Mouse (Mus musculus) lung, postnatal 10 days (tissue): ENCODE data around the gene Ctns.

Source experiments
- DNase-seq: peaks from one replicate; pipeline ENCODE4 v3.0.0; 2021

The Ctns gene

DNA sequence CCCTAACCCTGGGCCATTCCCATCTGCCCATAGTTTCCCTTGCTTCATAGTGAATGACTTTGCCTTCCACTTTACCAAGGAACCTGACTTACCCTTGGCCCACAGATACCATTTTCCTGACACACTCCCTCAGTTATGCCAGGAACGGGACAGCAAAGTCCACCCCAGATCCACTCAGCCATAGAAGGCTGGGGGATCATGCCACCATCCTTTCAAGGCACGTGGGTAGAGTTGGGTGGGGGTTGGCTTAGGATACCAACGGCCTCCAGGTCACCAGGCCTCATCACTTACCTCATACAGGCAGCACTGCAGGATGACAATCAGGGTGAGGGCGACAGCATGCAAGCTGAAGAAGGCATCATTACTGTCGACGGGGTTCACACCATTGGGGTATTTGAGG is 11.6 kb downstream of the Ctns start:
- DNase-seq, result no peak

DNA sequence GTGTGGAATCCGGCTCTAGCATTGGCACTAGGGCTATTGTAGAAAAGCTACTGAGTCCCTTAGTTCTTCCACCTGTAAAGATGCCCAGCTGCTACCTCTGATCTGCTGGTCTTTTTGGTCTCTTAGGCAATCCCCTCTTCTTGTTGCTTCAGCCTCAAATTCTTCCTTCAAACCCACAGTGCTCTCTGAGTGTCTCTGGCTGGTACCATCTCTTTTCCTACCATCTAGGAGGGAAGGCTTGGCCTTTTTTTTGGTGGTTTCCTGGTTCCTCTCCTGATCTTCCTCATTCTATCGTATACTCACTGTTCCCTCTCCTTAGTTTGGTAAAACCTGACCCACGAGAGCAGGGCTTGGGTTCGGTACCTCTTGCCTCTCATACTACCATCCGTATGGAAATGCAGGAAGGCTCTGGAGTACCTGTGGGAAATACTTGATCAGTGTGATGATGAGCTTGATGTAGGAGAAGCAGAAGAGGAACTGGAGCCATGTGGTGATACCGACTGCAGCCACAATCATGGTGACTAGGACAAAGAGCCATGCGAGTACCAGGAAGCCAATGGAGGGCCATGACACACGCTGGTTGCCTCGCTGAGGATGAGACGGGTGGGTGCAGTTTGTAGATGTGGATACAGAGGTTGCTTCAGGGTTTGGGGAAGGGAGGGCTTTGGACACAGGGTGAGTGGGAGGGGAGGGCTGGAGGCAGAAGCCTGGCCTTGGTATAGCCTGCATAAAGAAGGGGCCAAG is 12.8 kb downstream of the Ctns start:
- no peak for DNase-seq

DNA sequence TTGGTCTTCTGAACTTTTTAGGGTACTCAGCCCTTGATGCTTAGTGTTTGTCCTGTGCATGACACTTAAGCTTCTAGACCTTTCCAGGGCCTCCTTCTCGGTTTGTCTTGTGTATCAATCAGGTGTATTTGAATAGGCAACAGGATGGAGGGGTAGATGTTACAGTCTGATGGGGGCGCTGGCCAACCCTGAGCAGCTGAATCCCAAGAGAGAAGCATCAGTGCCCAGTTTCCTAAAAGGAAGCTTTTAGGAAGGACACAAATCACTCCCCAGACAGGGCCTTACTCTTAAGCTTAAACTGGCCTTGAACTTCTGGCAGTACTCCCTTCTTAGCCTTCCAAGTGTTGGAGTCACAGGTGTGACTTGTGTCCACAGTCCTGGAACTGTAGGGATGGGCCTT is 20.9 kb downstream of the Ctns start:
- DNase-seq, result no peak

DNA sequence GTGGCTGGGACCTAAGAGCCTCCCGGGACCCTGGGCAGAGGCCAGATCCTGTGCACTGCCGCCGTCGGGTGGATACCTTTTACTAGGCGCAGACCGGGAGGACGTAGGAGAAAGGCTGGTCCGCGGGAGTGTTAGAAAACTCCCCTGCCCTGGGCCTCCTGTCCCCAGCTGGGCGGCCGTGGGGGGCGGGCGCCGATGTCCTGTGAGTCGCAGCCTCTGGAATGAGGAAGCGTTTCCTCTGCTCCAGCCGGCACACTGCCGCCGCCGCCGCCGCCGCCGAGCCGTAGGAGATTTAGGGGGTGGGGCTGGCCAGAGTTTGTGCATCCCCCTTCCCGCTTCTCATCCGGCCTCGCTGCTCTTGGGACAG is 21.4 kb downstream of the Ctns start:
- peak; percentile 94 for DNase-seq

DNA sequence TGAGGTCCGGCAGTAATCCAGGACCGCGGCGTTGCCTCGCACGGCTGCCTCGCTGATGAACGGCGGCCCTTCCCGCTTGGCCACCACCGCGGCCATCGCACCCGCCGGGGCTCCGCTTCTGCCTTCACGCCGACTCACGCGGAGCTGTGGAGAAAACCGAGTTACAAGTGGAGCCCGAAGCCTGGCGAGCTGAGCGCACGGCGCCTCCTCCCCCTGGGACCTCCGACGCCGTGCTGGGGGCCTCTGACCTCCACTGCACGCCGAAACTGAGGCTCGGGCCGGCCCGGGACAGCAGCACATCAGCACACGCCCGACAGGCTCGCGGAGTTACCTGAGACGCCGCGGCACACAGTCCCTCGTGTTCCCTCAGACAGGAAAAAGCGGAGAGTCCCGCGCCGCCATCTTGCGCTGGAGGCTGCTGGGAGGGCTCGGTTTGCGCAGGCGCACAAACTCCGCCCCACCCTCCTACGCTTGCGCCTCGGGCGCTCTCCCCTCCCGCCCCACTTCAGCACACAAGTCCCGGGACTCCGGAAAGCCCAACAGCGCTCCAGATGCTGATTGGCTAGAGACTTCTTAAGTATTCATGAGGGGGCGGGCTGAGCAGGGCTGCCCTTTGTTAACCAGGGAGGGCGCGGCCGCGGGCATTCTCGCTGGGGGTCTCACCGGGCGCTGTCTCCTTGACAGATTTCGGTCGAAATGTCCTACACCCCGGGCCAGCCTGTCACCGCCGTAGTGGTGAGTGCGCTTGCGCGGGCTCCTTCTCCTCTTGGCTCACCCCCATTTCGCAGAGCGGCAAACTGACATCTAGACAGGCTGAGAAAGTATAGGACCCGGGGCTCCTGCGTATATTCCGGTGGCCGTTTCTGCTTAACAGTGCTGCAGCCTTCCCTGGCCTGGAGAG is 22.0 kb downstream of the Ctns start, which contains the start of the genes Emc6 and Tax1bp3:
Gene Emc6, minus strand, starts transcription at position 430 of the 901 bp plus-strand sequence.
Gene Tax1bp3, plus strand, starts transcription at position 476 of the 901 bp plus-strand sequence.
- peak; percentile 98 for DNase-seq

DNA sequence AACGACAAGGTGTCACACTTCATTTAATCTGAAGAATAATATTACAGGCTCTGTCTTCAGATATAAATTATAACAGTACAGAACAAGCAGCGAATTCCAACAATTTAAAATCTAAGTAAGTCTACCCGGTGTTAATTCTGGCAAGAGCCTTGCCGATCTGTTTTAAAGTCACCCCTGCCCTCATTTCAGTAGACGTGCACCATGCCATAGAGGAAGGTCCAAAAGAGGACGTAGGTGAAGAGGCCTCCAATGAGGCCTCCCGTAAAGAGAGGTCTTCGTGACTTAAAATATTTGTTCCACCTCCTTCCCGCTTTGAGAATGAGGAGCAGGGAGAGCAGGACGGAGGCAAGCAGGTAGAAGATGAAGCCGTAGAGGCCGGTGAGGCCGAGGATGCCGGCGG is 22.7 kb downstream of the Ctns start:
- DNase-seq, result no peak

DNA sequence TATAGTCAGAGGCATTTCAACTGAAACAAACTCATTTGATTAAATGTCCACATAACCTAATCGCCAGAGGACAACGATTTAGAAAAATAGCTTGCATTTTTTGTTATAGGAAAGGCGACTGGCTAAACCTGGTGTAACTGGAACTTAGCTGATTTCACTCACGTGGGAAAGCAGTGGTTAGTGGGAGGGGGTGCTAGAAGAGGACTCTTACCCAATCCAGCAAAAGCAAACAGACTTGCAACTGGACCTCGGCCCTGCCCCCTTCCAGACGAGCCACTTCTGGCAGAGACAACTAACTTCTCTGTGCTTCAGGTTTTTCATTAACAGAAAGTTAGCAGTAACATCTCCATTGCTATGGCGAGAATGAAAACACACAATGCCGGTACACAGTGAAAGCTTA is 23.2 kb downstream of the Ctns start:
- DNase-seq, result peak; percentile 79

DNA sequence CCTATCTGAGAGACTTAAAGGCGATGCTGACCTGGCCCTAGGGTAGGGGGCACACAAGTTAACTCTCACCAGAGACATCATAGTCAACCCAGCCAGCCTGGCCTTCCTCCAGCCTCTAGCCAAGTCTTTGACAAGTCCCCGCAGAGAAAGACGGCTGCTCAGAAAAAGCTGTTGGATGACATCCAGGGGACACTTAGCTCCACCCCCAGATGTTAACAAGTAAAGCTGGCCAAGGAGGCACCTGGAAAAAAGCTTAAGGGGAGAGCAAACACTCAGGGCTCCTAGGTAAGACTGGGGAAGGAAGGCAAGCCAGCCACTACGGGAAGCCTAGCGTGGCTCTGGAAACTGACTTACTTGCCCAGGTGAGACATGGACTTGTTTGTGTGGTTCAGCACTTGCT is 26.7 kb downstream of the Ctns start:
- DNase-seq, result peak; percentile 89

DNA sequence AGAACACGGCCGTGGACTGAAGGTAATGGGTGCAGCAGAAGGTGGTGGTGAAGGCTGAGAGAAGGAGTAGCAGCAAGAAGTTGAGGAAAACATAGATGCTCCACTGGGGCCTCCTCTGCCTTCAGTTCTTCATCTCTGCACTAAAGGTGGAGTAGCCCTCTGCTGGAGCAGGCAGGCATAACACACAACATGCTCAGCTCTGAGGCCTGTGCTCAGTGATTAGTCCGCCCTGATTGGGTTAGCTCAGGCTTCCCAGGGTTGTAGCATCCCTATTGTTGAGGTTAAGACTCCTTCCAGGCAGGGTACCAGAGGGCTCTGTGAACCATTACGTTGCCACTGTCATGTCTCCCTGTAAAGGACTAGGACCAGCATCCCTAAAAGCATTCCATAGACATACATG is 29.6 kb downstream of the Ctns start:
- peak; percentile 76 for DNase-seq

DNA sequence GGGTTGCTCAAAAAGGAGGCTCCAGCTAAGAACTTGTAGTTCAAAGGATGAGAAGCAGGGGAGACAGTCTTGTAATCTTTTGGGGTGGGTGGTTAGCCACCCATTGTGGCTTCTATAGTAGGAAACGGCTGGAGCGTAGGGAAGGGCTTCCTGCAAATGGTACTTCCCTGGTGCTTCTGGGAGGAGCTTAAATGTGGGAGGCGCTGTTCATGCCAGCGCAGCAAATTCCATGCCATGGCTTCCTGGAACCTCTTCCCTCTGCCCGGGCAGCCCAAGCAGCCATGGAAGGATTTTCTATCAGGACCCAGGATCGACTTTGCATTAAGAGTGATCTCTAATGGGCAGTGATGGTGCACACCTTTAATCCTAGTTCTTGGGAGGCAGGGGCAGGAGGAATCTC is 30.3 kb downstream of the Ctns start:
- DNase-seq, result no peak

DNA sequence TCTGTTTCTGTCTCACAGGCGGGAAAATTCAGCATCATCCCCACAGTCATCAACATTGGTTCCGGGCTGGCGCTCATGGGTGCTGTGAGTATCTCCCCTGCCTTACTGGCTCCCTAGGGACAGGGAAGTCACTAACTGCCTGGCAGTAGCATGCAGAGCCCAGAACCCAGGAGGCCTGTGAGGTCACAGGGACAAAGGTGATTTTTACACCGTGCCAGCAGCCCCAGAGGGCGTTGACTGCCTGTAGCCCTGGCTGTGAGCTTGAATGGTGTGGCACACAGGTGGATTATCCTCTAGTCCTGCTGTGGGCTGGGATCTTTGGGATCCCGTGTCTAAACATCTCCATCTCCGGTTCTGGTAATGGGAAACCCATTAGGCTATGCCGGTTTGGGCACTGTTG is 30.8 kb downstream of the Ctns start:
- no peak for DNase-seq

DNA sequence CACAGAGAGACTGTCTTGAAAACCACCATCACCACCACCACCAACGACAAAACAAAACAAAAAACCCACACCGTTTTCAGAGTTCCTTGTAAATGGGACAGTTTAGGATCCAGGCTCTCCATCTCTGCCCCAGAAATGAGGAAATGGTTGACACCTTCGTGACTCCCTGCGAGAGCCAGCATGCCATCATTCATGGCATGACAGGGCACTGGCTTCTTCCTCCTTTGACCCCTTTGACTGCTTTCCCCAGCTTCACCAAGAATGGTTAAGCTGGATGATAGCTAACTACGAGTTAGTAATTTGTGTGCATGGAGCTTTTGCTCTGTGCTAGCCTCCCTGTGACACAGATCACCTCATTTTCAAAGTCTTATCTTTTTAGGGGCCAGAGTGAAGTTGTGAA is 36.6 kb downstream of the Ctns start:
- no peak for DNase-seq

DNA sequence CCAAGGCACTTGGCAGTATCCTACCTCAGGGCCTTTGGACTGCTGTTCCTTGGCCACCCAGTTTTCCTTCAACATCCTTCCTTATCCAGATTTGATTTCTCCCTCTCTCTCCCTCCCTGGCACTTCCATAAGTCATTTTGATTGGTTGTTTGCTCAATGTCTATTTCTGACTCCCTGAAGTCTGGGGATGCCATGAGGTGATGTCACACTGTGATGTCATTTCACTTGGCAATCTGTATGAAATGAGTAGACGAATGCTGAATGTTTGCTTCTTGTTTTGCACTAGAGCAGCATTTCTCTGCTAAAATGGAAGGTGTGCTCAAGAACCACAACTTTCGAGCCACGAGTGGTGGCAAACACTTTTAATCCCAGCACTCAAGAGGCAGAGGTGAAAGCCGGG is 37.2 kb downstream of the Ctns start:
- DNase-seq, result no peak

DNA sequence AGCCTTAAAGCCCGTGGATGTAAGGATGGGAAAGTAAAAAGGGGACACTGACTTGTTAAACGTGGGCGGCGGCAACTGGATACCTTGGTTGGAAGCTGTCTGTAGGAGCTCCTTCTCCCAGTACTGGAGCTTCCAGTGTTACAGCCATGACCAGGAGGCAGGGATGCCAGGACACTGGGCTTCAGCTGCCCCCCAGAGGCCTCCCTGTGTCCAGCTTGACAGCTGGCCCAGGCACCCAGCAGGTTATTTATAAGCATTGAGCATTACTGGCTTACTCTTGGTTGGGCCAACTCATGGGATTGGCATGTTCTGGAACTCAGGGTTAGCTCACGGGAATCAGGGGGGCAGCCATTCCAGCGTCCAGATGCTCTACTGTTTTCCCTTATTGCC is 38.0 kb downstream of the Ctns start:
- DNase-seq, result peak; percentile 58

DNA sequence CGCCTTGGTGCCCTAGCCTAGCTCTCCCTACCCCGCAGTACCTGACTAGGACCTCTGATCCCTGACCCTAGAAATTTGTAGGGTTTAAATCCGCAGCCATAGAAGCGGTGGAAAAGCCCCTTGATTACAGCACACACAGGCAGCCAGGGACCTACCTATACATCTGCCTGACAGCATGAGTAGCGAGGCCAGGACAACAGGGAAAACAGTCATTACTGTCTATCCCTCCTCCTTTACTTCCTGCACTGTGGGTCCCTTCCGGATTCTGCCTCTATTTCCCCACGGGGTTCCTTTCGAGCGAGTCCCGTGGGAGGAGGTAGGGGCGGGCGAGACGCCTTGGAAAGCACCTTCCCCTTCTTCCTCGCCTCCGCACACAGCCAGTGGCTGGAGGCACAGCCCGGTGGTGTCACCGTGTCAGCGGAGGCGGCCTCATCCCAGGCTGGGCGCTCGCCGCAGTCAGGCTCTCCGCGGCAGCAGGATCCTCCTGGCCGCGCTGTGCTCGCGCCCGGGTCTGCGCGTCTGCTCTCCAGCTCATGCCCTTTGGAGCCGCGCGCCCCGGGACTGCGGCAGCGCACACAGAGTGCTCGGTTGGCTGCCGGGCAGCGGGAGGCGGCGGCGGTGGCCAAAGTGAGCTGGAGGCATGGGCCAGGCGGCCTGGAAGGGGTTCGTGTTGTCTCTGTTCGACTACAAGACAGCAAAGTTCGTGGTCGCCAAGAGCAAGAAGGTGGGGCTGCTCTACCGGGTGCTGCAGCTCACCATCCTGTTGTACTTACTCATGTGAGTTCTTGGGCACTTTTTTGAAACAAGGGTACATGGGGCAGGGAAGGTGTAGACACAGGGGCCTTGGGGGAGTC is 38.7 kb downstream of the Ctns start, which contains the start of gene P2rx5:
Gene P2rx5, plus strand, starts transcription at position 465 of the 854 bp plus-strand sequence.
- peak; percentile 42 for DNase-seq

DNA sequence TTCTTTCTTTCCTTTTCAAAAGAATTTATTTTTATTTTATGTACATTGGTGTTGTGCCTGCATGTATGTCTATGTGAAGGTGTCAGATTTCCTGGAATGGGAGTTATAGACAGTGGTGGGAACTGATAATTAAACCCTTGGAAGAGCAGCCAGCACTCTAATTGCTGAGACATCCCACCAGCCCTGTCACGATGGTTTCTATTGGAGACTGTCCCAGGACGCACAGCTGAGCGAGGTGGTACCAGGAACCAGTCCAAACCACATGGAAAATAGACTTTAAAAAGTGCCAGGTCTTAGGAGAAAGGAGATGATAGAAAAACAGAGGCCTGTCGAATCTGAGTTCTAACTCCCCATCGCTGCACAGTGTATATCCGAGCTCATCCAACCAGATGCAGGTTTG is 43.8 kb downstream of the Ctns start:
- DNase-seq, result no peak

DNA sequence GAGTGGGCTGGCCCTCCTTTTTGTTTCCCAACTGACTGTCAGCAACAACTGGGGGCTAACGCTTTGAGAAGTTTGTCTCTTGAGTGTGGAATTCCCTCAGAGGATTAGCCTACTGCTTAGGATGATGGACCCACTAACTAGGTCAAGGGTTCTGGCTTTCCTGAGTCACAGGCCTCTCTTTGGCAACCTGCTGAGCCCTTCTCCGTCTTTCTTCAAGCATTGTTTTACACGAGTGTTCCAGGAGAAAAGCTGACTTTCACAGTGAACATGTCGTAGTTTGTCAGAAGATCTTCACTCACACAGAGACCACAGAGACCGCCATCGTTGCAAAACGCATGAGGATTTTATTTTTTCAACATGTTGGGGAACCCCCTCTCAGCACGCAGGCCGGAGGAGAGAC is 50.6 kb downstream of the Ctns start:
- DNase-seq, result no peak

DNA sequence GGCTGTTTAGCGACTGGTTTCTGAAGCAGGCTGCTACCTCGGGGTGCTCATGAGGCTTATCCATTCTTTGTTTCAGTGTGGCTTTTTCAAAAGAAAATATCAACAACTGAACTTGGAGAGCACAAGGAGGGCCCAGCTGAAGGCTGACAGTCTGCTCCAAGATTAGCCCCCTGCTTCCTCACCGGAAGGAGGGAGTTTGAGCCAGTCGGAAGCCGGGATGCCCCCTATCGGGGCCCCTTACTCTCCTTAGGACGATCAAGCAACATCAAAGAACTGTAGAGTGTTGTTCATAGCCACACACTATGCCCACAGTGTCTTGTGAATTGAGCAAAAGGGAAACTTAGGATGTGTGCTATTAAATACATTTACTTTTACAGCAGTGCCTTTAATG is 51.9 kb downstream of the Ctns start:
- no peak for DNase-seq

DNA sequence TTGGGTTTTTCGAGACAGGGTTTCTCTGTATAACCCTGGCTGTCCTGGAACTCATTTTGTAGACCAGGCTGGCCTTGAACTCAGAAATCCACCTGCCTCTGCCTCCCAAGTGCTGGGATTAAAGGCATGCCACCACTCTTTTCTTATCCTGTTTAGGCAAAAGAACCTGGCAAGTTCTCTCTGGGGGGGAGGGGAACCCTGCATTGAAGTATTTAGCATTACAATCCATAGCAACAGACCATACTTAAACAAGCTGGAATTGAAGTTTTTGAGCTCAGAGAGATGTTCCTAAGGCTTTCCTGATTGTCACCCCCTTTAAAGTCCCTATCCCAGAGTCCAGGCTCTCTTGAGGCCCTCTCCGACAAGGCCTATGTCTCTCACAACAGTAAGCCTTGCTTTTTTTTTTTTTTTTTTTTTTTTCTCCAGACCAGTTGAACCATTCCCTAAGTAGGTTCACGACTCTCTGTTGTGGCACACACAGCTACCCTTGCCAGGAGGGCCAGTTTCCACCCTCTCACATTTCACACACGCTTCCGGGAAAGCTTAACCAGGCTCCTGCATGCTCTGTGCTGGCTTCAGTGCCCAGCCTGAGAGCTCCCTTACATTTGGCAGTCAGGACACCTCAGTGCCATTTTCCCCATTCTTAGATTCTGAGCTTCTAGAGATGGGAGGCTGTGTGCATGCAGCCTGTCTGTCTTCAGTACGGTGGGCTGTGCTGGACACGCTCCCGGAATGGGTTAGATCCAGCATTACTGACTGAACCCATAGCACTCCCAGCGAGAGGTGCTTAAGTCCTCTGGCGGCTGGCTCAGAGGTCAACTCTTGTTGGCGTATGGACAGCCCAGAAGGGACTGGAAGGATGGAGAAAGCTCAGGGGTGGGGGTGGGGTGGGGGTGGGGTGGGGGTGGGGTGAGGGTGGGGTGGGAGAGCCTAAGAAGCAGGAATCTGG is 52.5 kb downstream of the Ctns start:
- DNase-seq, result no peak

DNA sequence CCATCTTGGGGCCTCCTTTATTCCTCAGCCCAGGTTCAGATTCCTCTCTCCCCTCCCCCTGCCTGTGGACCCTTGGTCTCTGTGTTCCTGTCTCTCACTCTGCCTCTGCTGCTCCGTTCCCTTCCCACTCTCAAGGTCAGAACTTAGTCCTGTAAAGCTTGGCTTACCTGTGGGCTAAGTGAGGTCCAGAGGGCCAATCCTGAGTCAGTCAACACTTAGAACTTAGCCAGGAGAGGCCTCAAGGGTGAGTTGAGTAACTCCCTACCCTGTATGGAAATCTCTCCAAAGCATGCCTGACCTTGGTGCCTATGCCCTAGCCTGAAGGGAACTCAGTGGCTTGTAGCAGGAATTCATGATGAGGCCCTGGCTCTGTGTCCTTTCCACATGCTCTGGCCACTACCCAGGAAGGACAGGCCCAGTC is 54.6 kb downstream of the Ctns start:
- peak; percentile 42 for DNase-seq

DNA sequence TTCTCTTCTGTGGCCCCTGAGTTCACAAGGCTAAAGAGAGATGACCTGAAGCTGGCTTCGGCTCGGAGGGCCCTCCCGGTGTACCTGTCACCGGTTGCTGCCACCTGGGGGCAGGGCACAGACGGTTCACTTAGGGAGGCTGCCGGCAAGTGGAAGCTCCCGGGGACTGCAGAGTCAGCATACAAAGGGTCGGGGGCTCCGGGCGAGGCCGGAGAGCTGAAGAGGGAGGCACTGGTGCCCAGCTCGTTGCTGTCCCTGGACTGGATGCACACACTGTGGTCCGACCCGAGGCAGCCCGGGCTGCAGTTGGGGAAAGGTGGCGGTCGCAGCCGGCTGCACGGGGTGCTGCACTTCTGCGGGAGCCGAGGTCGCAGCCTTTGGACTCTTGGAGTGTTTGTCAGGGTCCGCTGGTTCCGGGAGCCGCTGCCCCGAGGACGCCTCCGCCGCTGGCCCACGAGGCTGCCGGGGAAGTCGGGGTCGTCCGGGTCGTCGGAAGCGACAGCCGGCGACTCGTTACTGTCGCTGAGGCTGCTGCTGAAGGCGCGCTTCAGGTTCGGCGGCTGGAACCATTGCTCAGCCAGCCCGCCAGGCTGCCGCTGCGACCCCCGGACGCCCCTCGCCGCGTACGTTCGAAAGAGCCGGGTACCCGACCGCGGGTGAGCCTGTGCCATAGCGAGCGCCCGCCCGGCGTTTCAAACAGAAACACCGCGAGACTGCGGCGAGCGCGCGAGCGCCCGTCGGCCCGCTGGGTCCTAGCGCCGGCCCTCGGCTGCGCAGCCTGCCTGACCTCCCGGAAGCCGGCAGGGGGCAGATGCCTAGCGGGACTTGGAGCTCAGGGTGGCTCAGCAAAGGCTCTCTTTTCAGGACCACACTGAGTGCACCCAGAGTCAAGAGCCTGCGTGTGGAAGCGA is 61.0 kb downstream of the Ctns start, which contains the start of gene Haspin:
Gene Haspin, minus strand, starts transcription at position 704 of the 911 bp plus-strand sequence.
- DNase-seq, result peak; percentile 95
